Mouse (Mus musculus): ENCODE data around the gene Megf11.
"Not testable (repeated sequence)": the region's sequence is repeated elsewhere in the genome, so short reads cannot be mapped to it uniquely, and the experiment has no call there.

Megf11 gene

GRCm38 (mm10) chr9:64703420-64703965 lies 318.1 kb downstream of the Megf11 start:
- DNase-seq, result no peak

- DNase-seq, result no peak
These were observed 318.8 kb downstream of the Megf11 start for GRCm38 (mm10) chr9:64704073-64704840.

- not testable (repeated sequence) for DNase-seq
These were observed 324.9 kb downstream of the Megf11 start for GRCm38 (mm10) chr9:64710291-64710690.

- no peak for DNase-seq
These were observed 334.2 kb downstream of the Megf11 start for GRCm38 (mm10) chr9:64719526-64720163.

- no peak for DNase-seq
These were observed 341.0 kb downstream of the Megf11 start for GRCm38 (mm10) chr9:64726454-64726853.

- no peak for DNase-seq
These were observed 345.7 kb downstream of the Megf11 start for GRCm38 (mm10) chr9:64731029-64731560.

- DNase-seq, result no peak
These were observed 348.7 kb downstream of the Megf11 start for GRCm38 (mm10) chr9:64734166-64734565.

- DNase-seq, result not testable (repeated sequence)
These were observed 349.6 kb downstream of the Megf11 start for GRCm38 (mm10) chr9:64734992-64735391.

GRCm38 (mm10) chr9:64736076-64736638 lies 350.7 kb downstream of the Megf11 start:
- no peak for DNase-seq

GRCm38 (mm10) chr9:64736639-64737405 lies 351.4 kb downstream of the Megf11 start:
- peak; percentile 39 for DNase-seq

GRCm38 (mm10) chr9:64737406-64738201 lies 352.2 kb downstream of the Megf11 start, which contains the start of gene Rab11a:
TSS of gene Rab11a (minus strand) at chr9:64737758.
- DNase-seq, result peak; percentile 97

GRCm38 (mm10) chr9:64739001-64739400 lies 353.6 kb downstream of the Megf11 start:
- DNase-seq, result no peak

- DNase-seq, result no peak
These were observed 357.0 kb downstream of the Megf11 start for GRCm38 (mm10) chr9:64742453-64742852.

- no peak for DNase-seq
These were observed 362.3 kb downstream of the Megf11 start for GRCm38 (mm10) chr9:64747735-64748134.

- DNase-seq, result no peak
These were observed 363.9 kb downstream of the Megf11 start for GRCm38 (mm10) chr9:64749314-64749713.

- no peak for DNase-seq
These were observed 367.1 kb downstream of the Megf11 start for GRCm38 (mm10) chr9:64752575-64752974.

GRCm38 (mm10) chr9:64758052-64758451 lies 372.6 kb downstream of the Megf11 start:
- DNase-seq, result no peak
